Mouse (Mus musculus): ENCODE data around the gene Trp63.
"Not testable (repeated sequence)": the region's sequence is repeated elsewhere in the genome, so short reads cannot be mapped to it uniquely, and the experiment has no call there.

Gene Trp63

DNA sequence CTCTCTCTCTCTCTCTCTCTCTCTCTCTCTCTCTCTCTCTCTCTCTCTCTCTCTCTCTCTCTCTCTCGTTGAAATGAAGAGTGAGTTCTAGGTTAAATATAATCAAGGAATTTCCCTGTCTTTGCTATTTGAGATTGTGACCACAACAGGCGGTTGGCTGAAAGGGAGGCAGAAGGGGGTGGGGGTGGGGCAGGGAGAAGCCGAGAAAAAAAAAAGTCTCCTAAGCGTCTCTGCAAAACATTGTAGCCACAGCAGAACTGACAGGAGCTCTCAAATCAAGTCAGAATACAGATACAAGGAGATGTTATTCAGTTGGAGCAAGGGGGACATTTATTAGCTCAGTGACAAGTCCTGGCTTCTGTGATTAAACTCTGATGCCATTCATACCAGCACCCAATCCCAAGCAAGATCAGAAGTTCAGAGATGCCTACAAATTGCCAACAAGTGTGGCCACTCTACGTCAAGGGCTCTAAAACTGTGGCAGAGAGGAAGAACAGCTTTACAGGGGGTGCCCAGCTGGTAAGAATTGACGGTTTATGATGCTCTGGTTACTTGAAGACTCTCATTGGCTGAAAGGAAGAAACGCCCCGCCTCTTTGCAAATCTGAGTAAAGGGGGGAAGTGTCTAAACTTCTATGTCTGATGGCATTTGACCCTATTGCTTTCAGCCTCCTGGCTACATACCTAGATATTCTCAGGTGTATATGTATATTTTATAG, at the start of gene Trp63:
Gene Trp63 (plus strand): TSS at position 233 of the 718 bp plus-strand sequence.
- DNase-seq, result peak; percentile 11

DNA sequence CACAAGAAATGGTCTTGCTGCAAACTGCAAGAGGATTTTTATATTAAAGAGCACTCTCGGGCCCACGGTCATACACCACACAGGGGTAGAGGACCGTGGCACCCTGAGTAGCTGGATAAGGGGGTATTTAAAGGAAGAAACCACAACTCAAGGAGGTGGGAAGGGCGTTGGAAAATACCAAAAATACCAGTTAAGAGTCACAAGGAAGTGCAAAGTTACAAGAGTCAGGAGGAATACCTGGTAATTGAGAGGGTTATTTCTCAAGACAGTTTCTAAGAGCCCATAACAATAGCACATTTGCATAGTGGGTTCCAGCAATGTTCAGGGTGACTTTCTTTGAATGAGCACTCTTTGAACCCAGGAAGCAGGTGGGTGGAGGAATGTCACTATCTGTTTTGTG, 38.8 kb upstream of the Trp63 start:
- DNase-seq, result not testable (repeated sequence)

DNA sequence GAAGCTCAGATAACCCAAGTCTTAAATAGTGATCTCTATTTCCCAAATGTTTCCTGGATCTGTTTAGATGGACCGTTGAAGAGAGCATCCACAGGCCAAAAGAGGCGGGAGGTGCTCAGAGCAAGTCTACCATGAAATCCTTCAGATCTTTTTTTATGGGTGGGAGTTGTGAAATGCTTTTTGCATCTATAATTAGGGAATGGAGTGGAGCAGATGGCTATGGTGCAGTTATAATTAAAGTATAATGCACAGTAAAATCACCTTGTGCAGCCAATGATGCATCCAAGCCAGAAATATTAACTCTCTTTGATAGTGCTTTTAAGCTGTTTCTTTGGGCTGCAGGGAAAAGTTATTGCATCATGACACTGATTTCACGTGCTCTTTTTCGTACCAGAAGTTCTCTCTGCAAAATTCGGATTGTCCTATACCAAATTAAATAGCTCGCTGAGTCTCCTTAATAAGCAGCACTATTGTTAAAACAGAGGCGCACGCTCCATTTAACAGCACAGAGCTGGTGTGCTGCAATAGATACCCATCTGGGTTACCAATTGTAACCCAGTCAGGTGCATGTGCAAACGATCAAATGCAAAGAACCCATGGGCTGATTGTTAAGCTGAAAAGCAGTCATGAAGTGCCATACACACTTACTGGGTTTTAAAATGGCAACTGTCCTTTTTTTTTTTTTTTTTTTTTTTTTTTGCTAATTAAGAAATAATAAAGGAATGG, 22.9 kb upstream of the Trp63 start:
- peak; percentile 4 for DNase-seq

- DNase-seq, result no peak
These were observed 20.4 kb upstream of the Trp63 start for GRCm38 (mm10) chr16:25663116-25663515.

DNA sequence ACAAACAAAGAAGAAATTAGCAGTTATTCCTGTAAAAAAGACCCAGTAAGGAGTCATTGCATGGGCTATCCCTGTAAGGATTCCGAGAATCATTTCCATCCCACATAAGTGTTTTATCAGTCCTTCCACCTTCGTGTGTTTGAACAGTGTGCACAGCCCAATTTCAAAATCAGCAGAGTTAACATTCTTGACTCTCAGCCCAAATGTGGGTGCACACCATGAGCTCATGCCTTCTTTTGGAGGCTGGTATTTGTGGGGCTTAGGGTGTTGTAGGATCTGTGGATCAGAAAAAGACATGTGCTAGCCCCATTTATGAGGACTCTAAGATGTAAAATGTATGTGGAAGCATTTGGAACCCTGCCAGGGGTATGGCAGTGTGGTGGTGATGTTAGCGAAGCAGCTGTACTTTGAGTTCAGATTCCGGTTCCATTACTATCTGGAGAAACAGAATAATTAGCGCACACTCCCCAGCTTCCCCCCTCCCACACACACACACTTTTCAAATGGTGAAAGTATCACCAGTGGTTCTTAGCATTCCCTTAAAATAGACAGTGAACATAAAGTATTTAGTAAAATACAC, 9.6 kb upstream of the Trp63 start:
- DNase-seq, result no peak

- no peak for DNase-seq
These were observed 3.2 kb upstream of the Trp63 start for GRCm38 (mm10) chr16:25680369-25680768.

GRCm38 (mm10) chr16:25682533-25682932, 1.0 kb upstream of the Trp63 start:
- DNase-seq, result no peak

GRCm38 (mm10) chr16:25684572-25684971, 1.0 kb downstream of the Trp63 start:
- no peak for DNase-seq

DNA sequence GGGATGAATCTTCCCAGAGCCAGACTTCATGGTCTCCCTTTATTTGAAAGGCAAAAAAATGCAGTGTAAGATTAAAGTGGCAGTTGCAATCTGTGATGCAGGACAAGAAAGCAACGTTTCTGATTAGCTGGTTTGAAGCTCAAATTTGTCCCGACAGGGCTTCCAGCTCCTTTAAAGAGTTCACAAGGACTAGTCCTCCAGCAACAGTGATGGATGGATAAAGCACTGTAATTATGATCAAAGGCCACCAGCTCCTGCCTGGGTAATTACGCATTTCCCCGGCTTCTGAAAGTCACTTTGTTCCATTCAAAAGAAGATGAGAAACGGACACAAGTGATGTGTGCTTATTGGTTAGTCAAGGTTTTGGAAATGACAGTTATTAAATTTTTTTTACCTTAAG, 7.0 kb downstream of the Trp63 start:
- peak; percentile 16 for DNase-seq

GRCm38 (mm10) chr16:25701252-25701651, 17.7 kb downstream of the Trp63 start:
- DNase-seq, result no peak

DNA sequence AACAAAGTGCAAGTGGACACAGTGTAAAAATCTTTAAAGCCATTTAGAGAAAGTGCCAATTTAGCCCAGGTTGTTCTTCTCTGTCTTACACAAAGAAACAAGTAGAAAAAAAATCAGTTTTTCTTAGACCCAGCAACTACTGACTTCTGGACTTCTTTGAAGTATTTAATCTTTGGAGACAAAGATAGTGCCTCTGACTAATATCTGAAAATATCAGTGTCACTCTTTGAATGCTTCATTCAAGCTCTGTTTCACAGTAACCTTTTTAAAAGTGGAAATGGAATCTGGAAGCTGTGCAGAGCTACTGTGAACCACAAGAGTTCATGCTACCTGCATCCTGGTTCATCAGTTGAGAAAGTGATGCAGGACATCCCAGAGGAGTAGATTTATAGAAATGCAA, 22.7 kb downstream of the Trp63 start:
- no peak for DNase-seq

GRCm38 (mm10) chr16:25715790-25716189, 32.2 kb downstream of the Trp63 start:
- DNase-seq, result no peak

- no peak for DNase-seq
These were observed 39.6 kb downstream of the Trp63 start for GRCm38 (mm10) chr16:25723131-25723530.

DNA sequence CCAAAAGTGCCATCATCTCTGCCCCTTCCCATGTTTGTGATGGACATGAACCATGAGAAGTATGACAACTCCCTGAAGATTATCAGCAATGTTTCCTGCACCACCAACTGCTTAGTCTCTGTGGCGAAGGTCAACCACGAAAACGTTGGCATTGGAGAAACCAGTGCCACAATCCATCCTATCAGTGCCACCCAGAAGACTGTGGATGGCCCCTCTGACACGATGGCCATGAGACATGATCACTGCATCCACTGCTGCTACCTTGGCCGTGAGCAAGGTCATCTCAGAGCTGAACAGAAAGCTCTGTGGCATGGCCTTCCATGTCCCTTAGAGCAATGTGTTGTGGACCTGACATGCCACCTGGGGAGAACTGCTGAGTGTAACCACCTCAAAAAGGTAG, 43.4 kb downstream of the Trp63 start:
- DNase-seq, result no peak

DNA sequence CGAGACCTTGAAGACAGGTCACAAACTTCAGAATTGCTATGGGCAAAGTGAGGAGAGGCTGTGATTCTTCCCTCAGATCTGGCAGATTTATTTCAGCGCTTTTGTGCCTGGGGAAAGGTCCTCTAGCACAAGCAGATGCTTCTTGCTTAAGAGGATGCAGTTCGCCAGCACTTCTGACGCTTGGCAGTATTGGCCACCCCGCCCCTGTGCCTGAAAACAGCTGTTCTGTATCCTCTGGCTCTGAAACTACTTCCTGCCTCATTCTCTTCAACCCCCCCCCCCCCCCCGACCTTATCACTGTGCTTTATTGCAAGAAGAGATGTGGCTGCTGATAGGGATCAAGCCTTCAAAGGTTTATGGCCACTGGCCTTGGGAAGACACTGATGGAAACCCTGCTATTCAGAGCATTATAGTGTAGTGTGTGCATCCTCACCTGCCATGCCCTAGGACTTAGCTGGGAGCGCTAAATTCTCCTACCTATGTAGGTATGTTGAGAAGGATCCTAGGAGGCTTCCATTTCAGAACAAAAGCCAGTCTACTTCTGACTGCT, 44.5 kb downstream of the Trp63 start:
- DNase-seq, result no peak

DNA sequence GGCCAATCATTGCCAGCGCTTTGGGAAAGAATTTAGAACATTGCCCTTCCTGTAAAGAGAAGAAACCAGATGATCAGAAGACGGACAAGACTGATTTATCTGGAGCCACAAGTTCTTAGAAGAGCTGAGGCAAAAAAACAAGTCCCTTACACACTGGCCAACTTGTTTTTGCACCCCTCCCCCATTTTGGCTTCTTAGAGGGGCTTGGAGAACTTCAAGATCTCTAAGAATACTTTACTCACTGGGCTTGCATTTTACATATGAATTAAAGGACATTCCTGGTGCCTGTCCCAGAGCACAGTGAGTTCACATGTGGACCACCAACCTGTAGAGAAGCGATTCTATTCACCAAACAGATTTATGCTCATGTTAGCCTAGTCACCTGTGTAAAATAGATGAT, 53.3 kb downstream of the Trp63 start:
- no peak for DNase-seq

DNA sequence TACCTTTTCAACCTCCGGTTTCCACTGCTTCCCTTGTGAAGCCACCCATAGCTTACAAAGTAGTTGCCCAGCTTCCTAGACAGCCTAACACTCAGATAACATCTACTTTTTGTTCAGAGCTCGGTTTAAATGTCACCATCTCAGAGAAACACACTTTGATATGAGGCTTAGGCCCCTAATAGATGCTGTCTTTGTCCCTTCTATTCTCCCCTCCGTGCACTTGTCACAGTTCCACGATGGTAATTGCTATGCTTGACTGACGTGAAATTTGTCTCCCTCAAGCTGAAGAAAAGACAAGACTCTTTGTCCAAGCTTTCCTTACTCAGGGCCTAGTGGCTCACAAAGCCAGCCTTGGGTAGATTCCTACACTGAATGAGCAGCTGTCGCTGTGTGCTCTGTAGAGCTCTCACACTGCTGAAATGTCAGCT, 54.1 kb downstream of the Trp63 start:
- DNase-seq, result peak; percentile 34

GRCm38 (mm10) chr16:25746807-25747206, 63.2 kb downstream of the Trp63 start:
- DNase-seq, result peak; percentile 37

DNA sequence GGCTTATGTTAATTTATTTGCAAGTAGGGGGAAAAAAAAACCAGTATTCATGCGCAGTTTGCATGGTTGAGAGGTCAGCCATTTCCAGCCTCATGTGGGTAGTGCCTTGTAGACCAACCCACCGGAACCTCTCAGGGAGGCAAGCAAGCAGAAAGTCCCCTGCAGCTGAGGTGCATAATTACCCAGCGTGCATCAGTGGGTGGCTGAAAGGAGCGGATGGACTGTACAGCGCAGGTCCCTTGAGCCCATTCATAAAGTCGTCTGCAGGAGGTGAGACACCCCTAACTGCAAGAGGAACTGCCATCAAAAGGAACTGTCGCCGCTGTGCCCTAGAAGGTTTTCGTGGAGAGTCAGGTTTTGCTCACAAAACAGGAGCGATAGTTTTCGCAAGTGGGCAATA, 68.3 kb downstream of the Trp63 start:
- DNase-seq, result no peak

- no peak for DNase-seq
These were observed 74.5 kb downstream of the Trp63 start for GRCm38 (mm10) chr16:25758108-25758507.

DNA sequence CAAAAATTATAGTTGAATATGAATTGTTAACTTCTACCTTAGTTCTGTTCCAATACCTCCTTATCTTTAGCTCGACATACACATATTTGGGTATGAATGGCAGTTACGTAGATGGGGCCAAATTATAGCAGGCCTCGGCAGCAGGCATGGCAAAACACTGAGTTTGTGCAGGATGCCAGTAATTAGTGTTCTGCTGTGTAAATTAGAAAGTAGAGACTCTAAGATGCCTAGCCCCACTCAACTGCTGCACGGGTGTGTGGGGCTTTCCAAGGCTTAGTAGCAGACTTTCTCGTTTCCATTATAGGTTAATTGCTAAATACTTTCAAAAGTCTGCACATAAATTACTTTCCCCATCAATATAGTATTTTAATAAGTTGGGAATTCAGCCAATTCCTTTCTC, 82.0 kb downstream of the Trp63 start:
- no peak for DNase-seq

- DNase-seq, result no peak
These were observed 91.0 kb downstream of the Trp63 start for GRCm38 (mm10) chr16:25774611-25775010.

- no peak for DNase-seq
These were observed 93.9 kb downstream of the Trp63 start for GRCm38 (mm10) chr16:25777501-25777900.

GRCm38 (mm10) chr16:25779964-25780363, 96.4 kb downstream of the Trp63 start:
- DNase-seq, result no peak
